In the genomic region with DNA sequence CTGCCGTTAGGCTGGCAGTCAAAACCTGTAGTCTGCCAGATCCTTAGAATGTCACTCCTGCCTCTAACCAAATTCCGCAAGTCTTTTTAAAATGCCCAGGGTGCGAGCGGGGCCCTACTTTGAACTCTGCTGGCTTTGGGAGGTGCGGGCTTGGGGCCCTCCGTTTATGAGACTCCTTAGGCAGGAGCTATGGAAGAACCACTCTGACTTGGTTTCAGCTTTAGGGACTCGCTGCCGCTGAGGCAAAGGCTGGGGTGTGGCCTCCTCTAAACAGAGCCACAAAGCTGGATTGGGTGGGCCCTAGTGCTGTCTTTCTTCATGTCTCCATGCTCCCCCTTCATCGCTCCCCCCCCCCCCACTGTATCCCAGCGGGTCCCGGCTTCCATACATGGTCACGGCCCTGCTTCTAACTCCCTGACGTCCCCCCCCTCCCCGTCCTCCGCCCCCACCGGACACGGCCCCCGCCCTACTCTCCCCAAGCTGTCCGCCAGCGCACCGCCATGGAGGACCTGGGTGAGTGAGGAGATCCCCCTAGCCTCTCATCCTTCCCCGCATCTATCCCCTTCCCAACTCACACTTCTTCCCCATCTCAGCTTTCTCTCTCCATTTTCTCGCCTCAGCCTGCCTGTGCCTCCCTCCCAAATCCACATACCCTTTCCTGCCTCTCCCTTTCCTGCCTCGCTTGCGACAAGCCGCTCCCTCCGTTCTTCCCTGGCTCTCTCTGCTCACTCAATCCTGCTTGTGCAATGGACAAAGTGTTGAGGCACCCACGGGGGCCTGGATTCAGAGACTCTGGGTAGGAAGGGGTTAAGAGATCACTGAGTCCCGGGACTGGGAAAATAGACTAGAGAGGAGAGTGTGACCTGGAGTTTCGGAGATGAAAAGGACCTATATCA, we compare ENCODE assay signal across 7 mouse cellular contexts. TPM values are rescaled to one million over a fixed set of nuclear protein-coding genes. Genes with fewer than 3 reads are reported as not detected.
DNase-seq lines count a peak whose midpoint lies in the region; ATAC-seq lines count a peak whose summit lies in the region.

TSS of gene Tgfb1i1 (plus strand) at position 317 of the 896 bp plus-strand sequence.

- peak; percentile 62 for DNase-seq in adrenal gland, postnatal 10 days
- peak; percentile 62 to 66 for DNase-seq in cerebellum, postnatal 14 days
- peak in 1 of 2 experiments; percentile 64 for DNase-seq in frontal cortex, adult 2 months (ENCODE audit: extremely low spot score in 1 of 2, low spot score in 1 of 2)
- peak; percentile 65 for DNase-seq in hindbrain, embryonic 10.5 days (ENCODE audit: low spot score)
- DNase-seq in left cerebral cortex, postnatal 36 days (ENCODE audit: low spot score in 2 of 2): peak; percentile 61 to 66
- peak; percentile 58 for DNase-seq in midbrain, embryonic 10.5 days (ENCODE audit: low spot score)

- H3K9me3 ChIP-seq in hindbrain, embryonic 10.5 days: no peaks in the 10 kb centered on the region
- no peaks in the 10 kb centered on the region for H3K9me3 ChIP-seq in midbrain, embryonic 10.5 days (replicated peaks)
- H3K9me3 ChIP-seq in stomach, embryonic 15.5 days: no peaks in the 10 kb centered on the region

- H3K27me3 ChIP-seq in hindbrain, embryonic 10.5 days (ENCODE audit: insufficient read depth, poor library complexity, severe bottlenecking): peaks cover 37% of the 10 kb centered on the region
- peaks cover 59% of the 10 kb centered on the region for H3K27me3 ChIP-seq in midbrain, embryonic 10.5 days (ENCODE audit: low read depth, poor library complexity, severe bottlenecking)
- H3K27me3 ChIP-seq in stomach, embryonic 15.5 days (replicated peaks): no peaks in the 10 kb centered on the region

- H3K4me1 ChIP-seq in hindbrain, embryonic 10.5 days (replicated peaks): peaks cover 54% of the 10 kb centered on the region
- H3K4me1 ChIP-seq in midbrain, embryonic 10.5 days: peaks cover 58% of the 10 kb centered on the region
- H3K4me1 ChIP-seq in stomach, embryonic 15.5 days: peaks cover 31% of the 10 kb centered on the region

- intact Hi-C loops in left cerebral cortex, postnatal 36 days (cut with DNase I): loop anchor here (1.0 to 5.0 kb wide), 2 partner anchors 51 to 99 kb away; partner anchors contain the start of gene BC017158

- WGBS in hindbrain, embryonic 10.5 days: 1% methylated on average over 30 of the region's 30 CpGs
- WGBS in midbrain, embryonic 10.5 days: 3% methylated on average over 29 of the region's 30 CpGs
- 1% methylated on average over 29 of the region's 30 CpGs for WGBS in stomach, embryonic 15.5 days

- H3K27ac ChIP-seq in hindbrain, embryonic 10.5 days: peak within 1 kb of the TSS; percentile 87
- peak within 1 kb of the TSS; percentile 81 for H3K27ac ChIP-seq in midbrain, embryonic 10.5 days (replicated peaks)
- H3K27ac ChIP-seq in stomach, embryonic 15.5 days: peak within 1 kb of the TSS; percentile 97

- peak within 1 kb of the TSS; percentile 60 for H3K9ac ChIP-seq in stomach, embryonic 15.5 days

- peaks cover 32% of the 10 kb centered on the region for H3K36me3 ChIP-seq in hindbrain, embryonic 10.5 days
- H3K36me3 ChIP-seq in midbrain, embryonic 10.5 days: peaks cover 31% of the 10 kb centered on the region
- H3K36me3 ChIP-seq in stomach, embryonic 15.5 days: peaks cover 33% of the 10 kb centered on the region

- peak; percentile 83 for ATAC-seq in stomach, embryonic 15.5 days (ENCODE audit: insufficient read depth, low FRiP score, low read depth)

- peak within 1 kb of the TSS; percentile 61 for H3K4me2 ChIP-seq in stomach, embryonic 15.5 days

- peak within 1 kb of the TSS; percentile 61 for H3K4me3 ChIP-seq in hindbrain, embryonic 10.5 days
- H3K4me3 ChIP-seq in midbrain, embryonic 10.5 days: peak within 1 kb of the TSS; percentile 52
- peak within 1 kb of the TSS; percentile 55 for H3K4me3 ChIP-seq in stomach, embryonic 15.5 days (replicated peaks)

RNA-seq across cellular contexts. Expression of gene Tgfb1i1, which starts in this region (rescaled TPM):
- total RNA-seq in adrenal gland, postnatal 10 days (2021): 10 to 100 TPM; 28.6 to 32.5 TPM
- polyA plus RNA-seq in frontal cortex, adult 2 months (2012; rRNA removed): 14.5 and 16.9 TPM in 2 replicates
- 37.9 and 50.9 TPM in 2 replicates for polyA plus RNA-seq in hindbrain, embryonic 10.5 days (2016; fragmentation: Nextera tagmentation; extraction: Ambion mirVana)
- total RNA-seq in left cerebral cortex, postnatal 36 days (2021): 10 to 100 TPM; 19.0 to 22.6 TPM
- polyA plus RNA-seq in midbrain, embryonic 10.5 days (2016; fragmentation: Nextera tagmentation; extraction: Ambion mirVana): 40.9 and 45.3 TPM in 2 replicates
- polyA plus RNA-seq in stomach, embryonic 15.5 days (2015; fragmentation: Nextera tagmentation; extraction: Ambion mirVana): 184 and 204 TPM in 2 replicates
